Mouse (Mus musculus): ENCODE results near the gene Dip2c.

DNA sequence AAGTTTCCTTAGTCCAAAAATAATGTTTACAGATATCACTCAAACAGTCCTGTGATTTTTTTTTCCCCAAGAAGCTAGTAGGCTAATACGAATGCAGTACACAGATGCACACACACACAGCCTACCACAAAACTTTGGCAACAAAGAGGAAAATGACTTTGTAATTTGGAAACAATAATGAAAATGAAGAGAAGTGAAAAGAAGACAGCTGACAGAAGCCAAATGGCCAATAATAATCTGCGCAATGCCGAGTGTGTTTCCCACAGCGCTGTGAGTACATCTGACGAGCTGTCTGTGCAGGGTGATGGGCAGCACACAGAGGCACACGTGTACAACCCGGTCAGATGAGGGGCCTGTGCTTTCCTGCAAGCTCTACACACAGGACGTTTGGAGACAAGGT, 430.4 kb downstream of the Dip2c start:
- TF ChIP-seq RAD21 (IDR thresholded peaks at IDR 0.05; ENCODE audit: low read depth, low read length) = no peak
- no peak for TF ChIP-seq POLR2A (IDR thresholded peaks at IDR 0.05; ENCODE audit: low read depth, low read length)
- no peak for TF ChIP-seq CHD2 (IDR thresholded peaks at IDR 0.05; ENCODE audit: low read length)
- no peak for TF ChIP-seq CTCF (conservative IDR thresholded peaks at IDR 0.05 in 1 of 2, IDR thresholded peaks at IDR 0.05 in 1 of 2; ENCODE audit: low read depth in 2 of 2, low read length in 2 of 2)
- no peak for TF ChIP-seq EP300 (IDR thresholded peaks at IDR 0.05; ENCODE audit: low read length)
- TF ChIP-seq GABPA (IDR thresholded peaks at IDR 0.05; ENCODE audit: insufficient replicate concordance, low read depth, low read length) = no peak
- no peak for TF ChIP-seq USF2 (conservative IDR thresholded peaks at IDR 0.05; ENCODE audit: low read depth, low read length)
